Mouse (Mus musculus): ENCODE measurements around the gene C1ql4. TPM values are rescaled to one million over a fixed set of nuclear protein-coding genes. Genes with fewer than 3 reads are reported as not detected.

C1ql4 gene
- polyA plus RNA-seq (2015; fragmentation: Nextera tagmentation; extraction: Ambion mirVana) = not detected in 2 replicates

GRCm38 (mm10) chr15:99087253-99088075 is at the start of gene C1ql4:
Gene C1ql4 (minus strand): TSS chr15:99087817.

GRCm38 (mm10) chr15:99125711-99126080 is 38.1 kb upstream of the C1ql4 start, which contains the start of gene Spats2:
Gene Spats2 (plus strand): TSS chr15:99125916.

GRCm38 (mm10) chr15:99092870-99093269 is 5.3 kb upstream of the C1ql4 start, which contains the start of gene Dnajc22:
Gene Dnajc22 (plus strand): TSS chr15:99093170.

GRCm38 (mm10) chr15:99074019-99074599 is 13.5 kb downstream of the C1ql4 start, which contains the start of gene Troap:
Gene Troap (plus strand): TSS chr15:99074575.

GRCm38 (mm10) chr15:99055040-99055439 is 32.6 kb downstream of the C1ql4 start, which contains the start of gene Prph:
Gene Prph (plus strand): TSS chr15:99055174.

Small RNA genes lying within 50 kb of the gene (microRNA-seq; reads per million reads assigned to microRNA genes)
- gene Mir6960 = not detected

Other genes with a start within 250 kb of the C1ql4 start
- 5.1 TPM in 2 replicates for gene Kmt2d, start 216.6 kb downstream of the C1ql4 start, polyA plus RNA-seq (2015; fragmentation: Nextera tagmentation; extraction: Ambion mirVana)
- 3.6 TPM in 2 replicates for gene Rhebl1, start 193.3 kb downstream of the C1ql4 start, polyA plus RNA-seq (2015; fragmentation: Nextera tagmentation; extraction: Ambion mirVana)
- 0.48 and 0.96 TPM in 2 replicates for gene Dhh, start 189.3 kb downstream of the C1ql4 start, polyA plus RNA-seq (2015; fragmentation: Nextera tagmentation; extraction: Ambion mirVana)
- gene Lmbr1l, start 169.6 kb downstream of the C1ql4 start, polyA plus RNA-seq (2015; fragmentation: Nextera tagmentation; extraction: Ambion mirVana) = 8.2 and 10.4 TPM in 2 replicates
- gene Tuba1b, start 153.3 kb downstream of the C1ql4 start, polyA plus RNA-seq (2015; fragmentation: Nextera tagmentation; extraction: Ambion mirVana) = 735 and 945 TPM in 2 replicates
- gene Gm49450, start 134.3 kb downstream of the C1ql4 start, polyA plus RNA-seq (2015; fragmentation: Nextera tagmentation; extraction: Ambion mirVana) = not detected in 2 replicates
- gene Tuba1a, start 134.1 kb downstream of the C1ql4 start, polyA plus RNA-seq (2015; fragmentation: Nextera tagmentation; extraction: Ambion mirVana) = 867 and 1,181 TPM in 2 replicates
- gene Tuba1c, start 57.9 kb downstream of the C1ql4 start, polyA plus RNA-seq (2015; fragmentation: Nextera tagmentation; extraction: Ambion mirVana) = 157 and 169 TPM in 2 replicates
- 2.2 TPM in 2 replicates for gene Prph, start 32.6 kb downstream of the C1ql4 start, polyA plus RNA-seq (2015; fragmentation: Nextera tagmentation; extraction: Ambion mirVana)
- 4.6 and 6.8 TPM in 2 replicates for gene Troap, start 13.2 kb downstream of the C1ql4 start, polyA plus RNA-seq (2015; fragmentation: Nextera tagmentation; extraction: Ambion mirVana)
- gene Dnajc22, start 5.4 kb upstream of the C1ql4 start, polyA plus RNA-seq (2015; fragmentation: Nextera tagmentation; extraction: Ambion mirVana) = 0.11 TPM in 1 of 2 replicates, not detected in the other
- 12.4 and 13.7 TPM in 2 replicates for gene Spats2, start 38.1 kb upstream of the C1ql4 start, polyA plus RNA-seq (2015; fragmentation: Nextera tagmentation; extraction: Ambion mirVana)
- 0.07 and 0.14 TPM in 2 replicates for gene Kcnh3, start 137.0 kb upstream of the C1ql4 start, polyA plus RNA-seq (2015; fragmentation: Nextera tagmentation; extraction: Ambion mirVana)
- 57.6 and 61.7 TPM in 2 replicates for gene Mcrs1, start 164.1 kb upstream of the C1ql4 start, polyA plus RNA-seq (2015; fragmentation: Nextera tagmentation; extraction: Ambion mirVana)
- 19.4 and 20.4 TPM in 2 replicates for gene Prpf40b, start 207.3 kb upstream of the C1ql4 start, polyA plus RNA-seq (2015; fragmentation: Nextera tagmentation; extraction: Ambion mirVana)
- 0.16 TPM in 1 of 2 replicates, not detected in the other for gene Fam186b, start 208.1 kb upstream of the C1ql4 start, polyA plus RNA-seq (2015; fragmentation: Nextera tagmentation; extraction: Ambion mirVana)